8 mouse cellular contexts compared by ENCODE assay signal in the genomic region with DNA sequence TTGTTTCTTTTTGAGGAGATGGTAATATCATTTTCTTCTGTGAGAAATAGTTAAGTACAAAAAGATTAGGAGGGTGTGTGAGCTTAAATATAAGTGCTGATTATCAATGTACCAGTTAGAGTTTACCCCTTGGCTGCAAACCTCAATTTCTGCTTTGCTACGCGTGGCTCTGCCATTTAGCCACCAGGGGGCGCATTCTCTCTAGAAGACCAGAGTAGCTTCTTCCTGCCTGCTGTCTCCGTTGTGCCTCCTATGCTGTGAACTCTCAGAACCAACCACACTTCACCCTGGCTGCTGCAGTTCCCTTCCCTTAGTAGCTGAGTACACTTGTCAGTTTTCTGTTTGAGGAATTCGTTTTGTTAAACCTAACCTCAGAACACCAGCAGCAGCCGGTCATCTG. TPM values are rescaled to one million over a fixed set of nuclear protein-coding genes. Genes with fewer than 3 reads are reported as not detected.
DNase-seq lines count a peak whose midpoint lies in the region; ATAC-seq lines count a peak whose summit lies in the region.

No protein-coding gene starts in this region.

- H3K4me2 ChIP-seq in embryonic facial prominence, embryonic 11.5 days (ENCODE audit: low read depth, low read length), result no peak overlapping the region
- no peak overlapping the region for H3K4me2 ChIP-seq in intestine, embryonic 14.5 days (ENCODE audit: low read length)
- H3K4me2 ChIP-seq in liver, embryonic 11.5 days, result no peak overlapping the region

- no peaks in the 10 kb centered on the region for H3K27me3 ChIP-seq in embryonic facial prominence, embryonic 11.5 days (ENCODE audit: control insufficient read depth, insufficient read depth, low read length)
- H3K27me3 ChIP-seq in intestine, embryonic 14.5 days (replicated peaks; ENCODE audit: control insufficient read depth, insufficient read depth, low read length), result no peaks in the 10 kb centered on the region
- no peaks in the 10 kb centered on the region for H3K27me3 ChIP-seq in liver, embryonic 11.5 days (replicated peaks; ENCODE audit: control insufficient read depth, insufficient read depth, low read length)

- H3K9ac ChIP-seq in embryonic facial prominence, embryonic 11.5 days (replicated peaks; ENCODE audit: low read length), result no peak overlapping the region
- no peak overlapping the region for H3K9ac ChIP-seq in intestine, embryonic 14.5 days (ENCODE audit: low read length)
- H3K9ac ChIP-seq in liver, embryonic 11.5 days (ENCODE audit: low read depth, low read length), result no peak overlapping the region

- no peak for ATAC-seq in embryonic facial prominence, embryonic 11.5 days (replicated peaks; ENCODE audit: insufficient number of reproducible peaks, low FRiP score, low TSS enrichment, low read depth)
- ATAC-seq in intestine, embryonic 14.5 days (replicated peaks; ENCODE audit: low FRiP score, low TSS enrichment, low read depth), result no peak
- ATAC-seq in liver, embryonic 11.5 days (replicated peaks; ENCODE audit: low FRiP score), result 0 out of 2 replicates have a peak, but pooled peaks have one; percentile 39

- no peaks in the 10 kb centered on the region for H3K9me3 ChIP-seq in embryonic facial prominence, embryonic 11.5 days (replicated peaks; ENCODE audit: control insufficient read depth, low read length)
- H3K9me3 ChIP-seq in intestine, embryonic 14.5 days (ENCODE audit: control insufficient read depth, low read length), result no peaks in the 10 kb centered on the region
- no peaks in the 10 kb centered on the region for H3K9me3 ChIP-seq in liver, embryonic 11.5 days (ENCODE audit: control insufficient read depth, low read length)

- no peak overlapping the region for H3K4me3 ChIP-seq in embryonic facial prominence, embryonic 11.5 days (ENCODE audit: low read depth, low read length)
- no peak overlapping the region for H3K4me3 ChIP-seq in intestine, embryonic 14.5 days (ENCODE audit: low read depth, low read length)
- H3K4me3 ChIP-seq in liver, embryonic 11.5 days (ENCODE audit: low read depth, low read length), result no peak overlapping the region

- no peak overlapping the region for H3K27ac ChIP-seq in embryonic facial prominence, embryonic 11.5 days (replicated peaks; ENCODE audit: low read depth, low read length)
- no peak overlapping the region for H3K27ac ChIP-seq in intestine, embryonic 14.5 days (ENCODE audit: low read depth)
- H3K27ac ChIP-seq in liver, embryonic 11.5 days (ENCODE audit: low read depth, low read length), result no peak overlapping the region

- H3K36me3 ChIP-seq in embryonic facial prominence, embryonic 11.5 days (replicated peaks; ENCODE audit: control insufficient read depth, insufficient read depth, low read depth, low read length), result no peaks in the 10 kb centered on the region
- H3K36me3 ChIP-seq in intestine, embryonic 14.5 days (ENCODE audit: control insufficient read depth, insufficient read depth, low read length), result no peaks in the 10 kb centered on the region
- no peaks in the 10 kb centered on the region for H3K36me3 ChIP-seq in liver, embryonic 11.5 days (ENCODE audit: control insufficient read depth, insufficient read depth, low read length)

- no peaks in the 10 kb centered on the region for H3K4me1 ChIP-seq in embryonic facial prominence, embryonic 11.5 days (ENCODE audit: control insufficient read depth, insufficient read depth, low read length)
- H3K4me1 ChIP-seq in intestine, embryonic 14.5 days (replicated peaks; ENCODE audit: control insufficient read depth, insufficient read depth, low read length), result no peaks in the 10 kb centered on the region
- H3K4me1 ChIP-seq in liver, embryonic 11.5 days (replicated peaks; ENCODE audit: control insufficient read depth, insufficient read depth, low read length), result no peaks in the 10 kb centered on the region

- 17% methylated on average over 6 of the region's 6 CpGs for WGBS in embryonic facial prominence, embryonic 11.5 days
- WGBS in intestine, embryonic 14.5 days, result 15% methylated on average over 6 of the region's 6 CpGs
- 15% methylated on average over 6 of the region's 6 CpGs for WGBS in liver, embryonic 11.5 days

- DNase-seq in urinary bladder, postnatal 14 days (ENCODE audit: low spot score), result peak; percentile 73
- DNase-seq in urinary bladder, adult 2 months (ENCODE audit: low spot score), result no peak
- peak; percentile 82 for DNase-seq in adrenal gland, postnatal 10 days
- peak; percentile 86 for DNase-seq in embryonic facial prominence, embryonic 11.5 days (ENCODE audit: low spot score)
- DNase-seq in intestine, embryonic 14.5 days (ENCODE audit: low spot score), result peak; percentile 79
- DNase-seq in liver, embryonic 11.5 days (ENCODE audit: low spot score), result peak; percentile 50
- DNase-seq in retina, postnatal 1 day, result peak; percentile 84
- DNase-seq in thymus, postnatal 25 days, result peak; percentile 79

RNA-seq across cellular contexts. Expression of gene Med31, which starts 5.9 kb away (rescaled TPM):
- polyA plus RNA-seq in urinary bladder, adult 2 months (2012; rRNA removed), result 17.7 and 25.5 TPM in 2 replicates
- 10 to 100 TPM; 12.3 to 14.4 TPM for total RNA-seq in adrenal gland, postnatal 10 days (2021)
- polyA plus RNA-seq in embryonic facial prominence, embryonic 11.5 days (2014; fragmentation: Nextera tagmentation; extraction: Ambion mirVana), result 52.4 and 55.5 TPM in 2 replicates
- 37.3 and 38.0 TPM in 2 replicates for polyA plus RNA-seq in intestine, embryonic 14.5 days (2014; fragmentation: Nextera tagmentation; extraction: Ambion mirVana)
- polyA plus RNA-seq in liver, embryonic 11.5 days (2014; fragmentation: Nextera tagmentation; extraction: Ambion mirVana), result 27.5 and 29.8 TPM in 2 replicates

RNA-seq across cellular contexts. Expression of gene Txndc17, which starts 13.9 kb away (rescaled TPM):
- polyA plus RNA-seq in urinary bladder, adult 2 months (2012; rRNA removed), result 146 and 164 TPM in 2 replicates
- total RNA-seq in adrenal gland, postnatal 10 days (2021), result 10 to 100 TPM; 61.5 to 64.0 TPM
- 175 and 192 TPM in 2 replicates for polyA plus RNA-seq in embryonic facial prominence, embryonic 11.5 days (2014; fragmentation: Nextera tagmentation; extraction: Ambion mirVana)
- 256 and 268 TPM in 2 replicates for polyA plus RNA-seq in intestine, embryonic 14.5 days (2014; fragmentation: Nextera tagmentation; extraction: Ambion mirVana)
- 144 and 153 TPM in 2 replicates for polyA plus RNA-seq in liver, embryonic 11.5 days (2014; fragmentation: Nextera tagmentation; extraction: Ambion mirVana)

RNA-seq across cellular contexts. Expression of gene 4933427D14Rik, which starts 14.0 kb away (rescaled TPM):
- polyA plus RNA-seq in urinary bladder, adult 2 months (2012; rRNA removed), result 10.7 and 10.8 TPM in 2 replicates
- total RNA-seq in adrenal gland, postnatal 10 days (2021), result 10 to 100 TPM in 1 of 2 experiments, 1 to 10 TPM in 1; 6.1 to 10.9 TPM
- 11.0 and 14.9 TPM in 2 replicates for polyA plus RNA-seq in embryonic facial prominence, embryonic 11.5 days (2014; fragmentation: Nextera tagmentation; extraction: Ambion mirVana)
- polyA plus RNA-seq in intestine, embryonic 14.5 days (2014; fragmentation: Nextera tagmentation; extraction: Ambion mirVana), result 11.0 and 13.9 TPM in 2 replicates
- 6.9 and 8.6 TPM in 2 replicates for polyA plus RNA-seq in liver, embryonic 11.5 days (2014; fragmentation: Nextera tagmentation; extraction: Ambion mirVana)

RNA-seq across cellular contexts. Expression of gene Gm43951, which starts 14.6 kb away (rescaled TPM):
- 0.43 and 0.84 TPM in 2 replicates for polyA plus RNA-seq in urinary bladder, adult 2 months (2012; rRNA removed)
- total RNA-seq in adrenal gland, postnatal 10 days (2021), result 1 to 10 TPM in 1 of 2 experiments, under 1 TPM in 1; 0.57 to 1.2 TPM
- polyA plus RNA-seq in embryonic facial prominence, embryonic 11.5 days (2014; fragmentation: Nextera tagmentation; extraction: Ambion mirVana), result 0.10 TPM in 1 of 2 replicates, not detected in the other
- 0.08 and 0.09 TPM in 2 replicates for polyA plus RNA-seq in intestine, embryonic 14.5 days (2014; fragmentation: Nextera tagmentation; extraction: Ambion mirVana)
- polyA plus RNA-seq in liver, embryonic 11.5 days (2014; fragmentation: Nextera tagmentation; extraction: Ambion mirVana), result not detected in 2 replicates

RNA-seq across cellular contexts. Expression of gene Slc13a5, which starts 45.7 kb away (rescaled TPM):
- 0.16 and 0.39 TPM in 2 replicates for polyA plus RNA-seq in urinary bladder, adult 2 months (2012; rRNA removed)
- total RNA-seq in adrenal gland, postnatal 10 days (2021), result 1 to 10 TPM in 1 of 2 experiments, under 1 TPM in 1; 0.15 to 1.4 TPM
- polyA plus RNA-seq in embryonic facial prominence, embryonic 11.5 days (2014; fragmentation: Nextera tagmentation; extraction: Ambion mirVana), result 0.25 TPM in 1 of 2 replicates, not detected in the other
- 0.24 and 0.47 TPM in 2 replicates for polyA plus RNA-seq in intestine, embryonic 14.5 days (2014; fragmentation: Nextera tagmentation; extraction: Ambion mirVana)
- not detected in 2 replicates for polyA plus RNA-seq in liver, embryonic 11.5 days (2014; fragmentation: Nextera tagmentation; extraction: Ambion mirVana)
